Mouse (Mus musculus) cerebellum, postnatal 4 days (tissue): Measurements from ENCODE around the gene Fam126b.
"Not testable (repeated sequence)": the region's sequence is repeated elsewhere in the genome, so short reads cannot be mapped to it uniquely, and the experiment has no call there.

Experiments used
- DNase-seq, 2 experiments: peaks; one replicate each; pipeline ENCODE4 v3.0.0; 2022; ENCODE audit warnings: low spot score in 2 of 2, mixed read lengths in 1 of 2

The Fam126b gene

GRCm38 (mm10) chr1:58570437-58570836 lies 15.7 kb downstream of the Fam126b start:
- no peak for DNase-seq

GRCm38 (mm10) chr1:58568456-58569130 lies 17.5 kb downstream of the Fam126b start:
- no peak for DNase-seq

GRCm38 (mm10) chr1:58566621-58567020 lies 19.5 kb downstream of the Fam126b start:
- DNase-seq: no peak

- no peak for DNase-seq
These were observed 21.1 kb downstream of the Fam126b start for GRCm38 (mm10) chr1:58564981-58565380.

GRCm38 (mm10) chr1:58562455-58562854 lies 23.7 kb downstream of the Fam126b start:
- DNase-seq: peak in 1 of 2 experiments; percentile 40

- DNase-seq: not testable (repeated sequence)
These were observed 25.8 kb downstream of the Fam126b start for GRCm38 (mm10) chr1:58560370-58560769.

GRCm38 (mm10) chr1:58541386-58541785 lies 44.7 kb downstream of the Fam126b start:
- no peak for DNase-seq

GRCm38 (mm10) chr1:58507249-58507648 lies 78.9 kb downstream of the Fam126b start:
- DNase-seq: no peak

- peak; percentile 71 to 87 for DNase-seq
These were observed 81.4 kb downstream of the Fam126b start, which contains the start of gene Orc2 for GRCm38 (mm10) chr1:58504577-58505254. TSS of gene Orc2 (minus strand) at chr1:58505109.

- no peak for DNase-seq
These were observed 82.2 kb downstream of the Fam126b start for GRCm38 (mm10) chr1:58503793-58504370.

- DNase-seq: no peak
These were observed 83.0 kb downstream of the Fam126b start for GRCm38 (mm10) chr1:58503134-58503533.

- DNase-seq: no peak
These were observed 87.4 kb downstream of the Fam126b start for GRCm38 (mm10) chr1:58498758-58499157.

- DNase-seq: no peak
These were observed 88.4 kb downstream of the Fam126b start for GRCm38 (mm10) chr1:58497678-58498077.

- no peak for DNase-seq
These were observed 90.5 kb downstream of the Fam126b start for GRCm38 (mm10) chr1:58495603-58496002.

GRCm38 (mm10) chr1:58482647-58483046 lies 103.5 kb downstream of the Fam126b start:
- no peak for DNase-seq

GRCm38 (mm10) chr1:58475662-58476061 lies 110.5 kb downstream of the Fam126b start:
- no peak for DNase-seq
